Mouse (Mus musculus) intestine, embryonic 16.5 days (tissue): Measurements from ENCODE around the gene Rasgef1a. TPM values are rescaled to one million over a fixed set of nuclear protein-coding genes. Genes with fewer than 3 reads are reported as not detected.

Experiments
- ATAC-seq: fragments of 200-750 bp; cut with Nextera tagmentation; 2 replicates; pipeline ENCODE4 v1.8.0; 2017; ENCODE audit warnings: moderate TSS enrichment, moderate library complexity
- H3K27ac ChIP-seq: fragments of 300-500 bp; sonication (generic); 2 replicates; pipeline ENCODE4 v1.5.1; 2014; ENCODE audit warnings: mild to moderate bottlenecking, low read length
- H3K27me3 ChIP-seq: fragments of 300-500 bp; sonication (generic); replicated peaks from 2 replicates; pipeline ENCODE4 v1.6.1; 2014; ENCODE audit warnings: low read length, control low read depth, mixed read lengths; ENCODE audit not compliant: control insufficient read depth, insufficient read depth
- H3K36me3 ChIP-seq: fragments of 300-500 bp; sonication (generic); 2 replicates; pipeline ENCODE4 v1.6.1; 2014; ENCODE audit warnings: low read length, control low read depth; ENCODE audit not compliant: control insufficient read depth, insufficient read depth
- H3K4me1 ChIP-seq: fragments of 300-500 bp; sonication (generic); 2 replicates; pipeline ENCODE4 v1.6.1; 2014; ENCODE audit warnings: low read length, control low read depth, mixed read lengths; ENCODE audit not compliant: control insufficient read depth, insufficient read depth
- H3K4me2 ChIP-seq: fragments of 300-500 bp; sonication (generic); 2 replicates; pipeline ENCODE4 v1.6.1; 2014; ENCODE audit warnings: low read depth, low read length, control low read depth
- H3K4me3 ChIP-seq: fragments of 300-500 bp; sonication (generic); 2 replicates; pipeline ENCODE4 v1.5.1; 2014; ENCODE audit warnings: mild to moderate bottlenecking, low read length
- H3K9ac ChIP-seq: fragments of 300-500 bp; sonication (generic); 2 replicates; pipeline ENCODE4 v1.6.1; 2014; ENCODE audit warnings: low read depth, low read length
- H3K9me3 ChIP-seq: fragments of 300-500 bp; sonication (generic); 2 replicates; pipeline ENCODE4 v1.6.1; 2016; ENCODE audit warnings: low read length, control low read depth; ENCODE audit not compliant: control insufficient read depth
- WGBS: fragments of 180-500 bp; shearing (Covaris S2); extraction: QIAGEN DNeasy Blood & Tissue Kit; methylation state at CpG from one replicate; pipeline ENCODE4 v1.1.7; 2014; 5-methylcytosine and 5-hydroxymethylcytosine counted together
- microRNA-seq: library from miRNA; unstranded; fragments of <30 nt; microRNA quantifications from one replicate; pipeline ENCODE4, GENCODE M21; 2016
- polyA plus RNA-seq: library from polyadenylated mRNA; unstranded; fragments of >200 nt; fragmentation: Nextera tagmentation; extraction: Ambion mirVana; gene quantifications from 2 replicates; pipeline ENCODE4 v1.2.1, GENCODE M21; 2015

Gene Rasgef1a
- polyA plus RNA-seq, 1 experiment from 2014 or later, result 0.21 TPM

- 80% methylated on average over 2 of the region's 2 CpGs for WGBS
- Histone ChIP-seq H3K9ac (no peak overlapping the region), H3K27ac (no peak overlapping the region), H3K4me2 (no peak overlapping the region), H3K9me3 (no peaks in the 10 kb centered on the region), H3K4me1 (no peaks in the 10 kb centered on the region), H3K4me3 (no peak overlapping the region), H3K36me3 (no peaks in the 10 kb centered on the region), H3K27me3 (no peaks in the 10 kb centered on the region)
- ATAC-seq, result no peak
Measured at GRCm38 (mm10) chr6:118130022-118130421, 118.8 kb downstream of the Rasgef1a start.

- Histone ChIP-seq H3K9me3 (no peaks in the 10 kb centered on the region), H3K27ac (no peak overlapping the region), H3K4me1 (peaks cover 2% of the 10 kb centered on the region; the same call in 1 of the 2 replicates), H3K36me3 (no peaks in the 10 kb centered on the region), H3K4me2 (no peak overlapping the region), H3K9ac (no peak overlapping the region), H3K4me3 (no peak overlapping the region), H3K27me3 (no peaks in the 10 kb centered on the region)
- WGBS, result 67% methylated on average over 1 of the region's 1 CpGs
- ATAC-seq, result no peak
Measured at GRCm38 (mm10) chr6:118134461-118134860, 123.2 kb downstream of the Rasgef1a start.

- Histone ChIP-seq H3K27ac (no peak overlapping the region), H3K4me3 (no peak overlapping the region), H3K4me1 (peaks cover 2% of the 10 kb centered on the region; the same call in 1 of the 2 replicates), H3K27me3 (no peaks in the 10 kb centered on the region), H3K9ac (no peak overlapping the region), H3K36me3 (no peaks in the 10 kb centered on the region), H3K9me3 (no peaks in the 10 kb centered on the region), H3K4me2 (no peak overlapping the region)
- WGBS, result 80% methylated on average over 2 of the region's 2 CpGs
- no peak for ATAC-seq
Measured at GRCm38 (mm10) chr6:118137148-118137547, 125.9 kb downstream of the Rasgef1a start.

- Histone ChIP-seq H3K4me2 (peak within 1 kb of the TSS; percentile 75), H3K4me3 (peak within 1 kb of the TSS; percentile 74), H3K9ac (peak within 1 kb of the TSS; percentile 81), H3K9me3 (no peaks in the 10 kb centered on the region), H3K27me3 (no peaks in the 10 kb centered on the region), H3K27ac (peak within 1 kb of the TSS; percentile 59; the same call in 1 of the 2 replicates), H3K4me1 (peaks cover 2% of the 10 kb centered on the region; the same call in 1 of the 2 replicates), H3K36me3 (no peaks in the 10 kb centered on the region)
- ATAC-seq, result peak; percentile 99
- 5% methylated on average over 66 of the region's 66 CpGs for WGBS
Measured at GRCm38 (mm10) chr6:118138731-118139709, 127.8 kb downstream of the Rasgef1a start, which contains the start of gene Csgalnact2. Gene Csgalnact2 (minus strand): TSS chr6:118139140.

GRCm38 (mm10) chr6:118140961-118141360 lies 129.7 kb downstream of the Rasgef1a start:
- H3K9ac ChIP-seq, result no peak overlapping the region
- no peaks in the 10 kb centered on the region for H3K27me3 ChIP-seq
- no peak for ATAC-seq
- H3K27ac ChIP-seq, result no peak overlapping the region
- H3K4me1 ChIP-seq, result peaks cover 2% of the 10 kb centered on the region; the same call in 1 of the 2 replicates
- no peaks in the 10 kb centered on the region for H3K36me3 ChIP-seq
- no peaks in the 10 kb centered on the region for H3K9me3 ChIP-seq
- 75% methylated on average over 6 of the region's 6 CpGs for WGBS
- H3K4me3 ChIP-seq, result no peak overlapping the region
- H3K4me2 ChIP-seq, result no peak overlapping the region

Small RNA genes within 50 kb of the gene (microRNA-seq; reads per million reads assigned to microRNA genes)
- gene Mir7044, result not detected

Other genes starting within 250 kb of the Rasgef1a start
- gene Zfp637, start 170.3 kb upstream of the Rasgef1a start, polyA plus RNA-seq, result 76.2 and 85.9 TPM in 2 replicates
- gene Zfp239, start 149.3 kb upstream of the Rasgef1a start, polyA plus RNA-seq, result 3.7 and 5.4 TPM in 2 replicates
- 751 and 822 TPM in 2 replicates for gene Hnrnpf, start 111.1 kb upstream of the Rasgef1a start, polyA plus RNA-seq
- 1.2 and 2.0 TPM in 2 replicates for gene Fxyd4, start 73.7 kb upstream of the Rasgef1a start, polyA plus RNA-seq
- gene Csgalnact2, start 127.7 kb downstream of the Rasgef1a start, polyA plus RNA-seq, result 8.6 and 9.3 TPM in 2 replicates
- 11.0 and 12.3 TPM in 2 replicates for gene Ret, start 186.3 kb downstream of the Rasgef1a start, polyA plus RNA-seq